Mouse (Mus musculus) stomach, embryonic 16.5 days (tissue): Measurements from ENCODE around the gene Gm11060. TPM values are rescaled to one million over a fixed set of nuclear protein-coding genes. Genes with fewer than 3 reads are reported as not detected.

Experiments used
- ATAC-seq: fragments of 200-750 bp; cut with Nextera tagmentation; 2 replicates; pipeline ENCODE4 v1.8.0; 2017; ENCODE audit warnings: moderate number of reproducible peaks, moderate TSS enrichment; ENCODE audit not compliant: insufficient read depth, low FRiP score
- H3K27ac ChIP-seq: fragments of 300-500 bp; sonication (generic); 2 replicates; pipeline ENCODE4 v1.5.1; 2014; ENCODE audit warnings: low read length
- H3K27me3 ChIP-seq: fragments of 300-500 bp; sonication (generic); 2 replicates; pipeline ENCODE4 v1.6.1; 2014; ENCODE audit warnings: low read length, control low read depth, mixed read lengths; ENCODE audit not compliant: control insufficient read depth, insufficient read depth
- H3K36me3 ChIP-seq: fragments of 300-500 bp; sonication (generic); 2 replicates; pipeline ENCODE4 v1.6.1; 2014; ENCODE audit warnings: low read length; ENCODE audit not compliant: control insufficient read depth, insufficient read depth
- H3K4me1 ChIP-seq: fragments of 300-500 bp; sonication (generic); 2 replicates; pipeline ENCODE4 v1.6.1; 2014; ENCODE audit warnings: low read length, control low read depth, mixed read lengths; ENCODE audit not compliant: control insufficient read depth, insufficient read depth
- H3K4me2 ChIP-seq: fragments of 300-500 bp; sonication (generic); 2 replicates; pipeline ENCODE4 v1.6.1; 2014; ENCODE audit warnings: low read depth, low read length, mixed read lengths
- H3K4me3 ChIP-seq: fragments of 300-500 bp; sonication (generic); replicated peaks from 2 replicates; pipeline ENCODE4 v1.5.1; 2014; ENCODE audit warnings: mild to moderate bottlenecking, low read length
- H3K9ac ChIP-seq: fragments of 300-500 bp; sonication (generic); 2 replicates; pipeline ENCODE4 v1.6.1; 2014; ENCODE audit warnings: low read length
- H3K9me3 ChIP-seq: fragments of 300-500 bp; sonication (generic); replicated peaks from 2 replicates; pipeline ENCODE4 v1.6.1; 2016; ENCODE audit warnings: low read length, control low read depth; ENCODE audit not compliant: control insufficient read depth
- WGBS: fragments of 180-500 bp; shearing (Covaris S2); extraction: QIAGEN DNeasy Blood & Tissue Kit; methylation state at CpG from one replicate; pipeline ENCODE4 v1.1.7; 2014; 5-methylcytosine and 5-hydroxymethylcytosine counted together
- polyA plus RNA-seq: library from polyadenylated mRNA; unstranded; fragments of >200 nt; fragmentation: Nextera tagmentation; extraction: Ambion mirVana; gene quantifications from 2 replicates; pipeline ENCODE4 v1.2.1, GENCODE M21; 2015

The Gm11060 gene
- polyA plus RNA-seq, 1 experiment from 2014 or later: not detected

- Histone ChIP-seq H3K4me1 (no peaks in the 10 kb centered on the region; the same call in 1 of the 2 replicates), H3K9me3 (no peaks in the 10 kb centered on the region), H3K9ac (no peak overlapping the region), H3K27me3 (no peaks in the 10 kb centered on the region; the same call in 1 of the 2 replicates), H3K4me3 (no peak overlapping the region), H3K36me3 (no peaks in the 10 kb centered on the region), H3K27ac (no peak overlapping the region), H3K4me2 (no peak overlapping the region)
- WGBS: 90% methylated on average over 7 of the region's 7 CpGs
- ATAC-seq: no peak
Observed at GRCm38 (mm10) chr2:105077151-105077550, 14.7 kb upstream of the Gm11060 start.

GRCm38 (mm10) chr2:105082256-105082790 lies 9.5 kb upstream of the Gm11060 start:
- Histone ChIP-seq H3K9ac (no peak overlapping the region), H3K36me3 (no peaks in the 10 kb centered on the region), H3K4me2 (no peak overlapping the region), H3K4me3 (no peak overlapping the region), H3K27me3 (no peaks in the 10 kb centered on the region; the same call in 1 of the 2 replicates), H3K27ac (no peak overlapping the region), H3K4me1 (no peaks in the 10 kb centered on the region; the same call in 1 of the 2 replicates), H3K9me3 (no peaks in the 10 kb centered on the region)
- ATAC-seq: no peak
- WGBS: 34% methylated on average over 9 of the region's 9 CpGs

- Histone ChIP-seq H3K4me1 (peaks cover under 1% of the 10 kb centered on the region; the same call in 1 of the 2 replicates), H3K9me3 (no peaks in the 10 kb centered on the region), H3K4me3 (no peak overlapping the region), H3K4me2 (no peak overlapping the region), H3K9ac (no peak overlapping the region), H3K27me3 (no peaks in the 10 kb centered on the region), H3K27ac (no peak overlapping the region), H3K36me3 (no peaks in the 10 kb centered on the region)
- no peak for ATAC-seq
- WGBS: 76% methylated on average over 4 of the region's 4 CpGs
Observed at GRCm38 (mm10) chr2:105084035-105084434, 7.8 kb upstream of the Gm11060 start.

DNA sequence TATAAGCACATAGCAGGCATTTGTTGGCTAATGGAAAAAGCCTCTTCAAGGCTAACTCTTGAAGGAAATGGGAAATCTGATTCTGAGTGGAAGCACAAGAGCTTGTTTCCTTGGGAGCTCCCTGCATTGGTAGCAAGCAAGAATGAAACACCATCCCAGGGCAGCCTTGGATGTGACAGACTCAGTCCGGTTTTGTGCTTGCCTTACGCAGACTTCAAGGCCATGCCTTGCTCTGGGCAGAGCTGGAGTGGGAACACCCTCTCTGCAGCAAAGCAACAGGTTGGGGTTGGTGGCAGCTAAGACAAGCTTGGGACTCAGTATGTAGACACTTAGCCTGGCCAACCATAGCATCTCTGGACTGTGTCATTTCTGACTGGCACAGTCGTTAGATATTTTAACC lies 5.7 kb upstream of the Gm11060 start:
- H3K4me1 ChIP-seq: peaks cover 13% of the 10 kb centered on the region
- no peak overlapping the region for H3K9ac ChIP-seq
- no peaks in the 10 kb centered on the region for H3K36me3 ChIP-seq
- no peak overlapping the region for H3K27ac ChIP-seq
- H3K4me2 ChIP-seq: no peak overlapping the region
- ATAC-seq: no peak
- no peak overlapping the region for H3K4me3 ChIP-seq
- WGBS: 86% methylated on average over 3 of the region's 3 CpGs
- no peaks in the 10 kb centered on the region for H3K9me3 ChIP-seq
- no peaks in the 10 kb centered on the region for H3K27me3 ChIP-seq

DNA sequence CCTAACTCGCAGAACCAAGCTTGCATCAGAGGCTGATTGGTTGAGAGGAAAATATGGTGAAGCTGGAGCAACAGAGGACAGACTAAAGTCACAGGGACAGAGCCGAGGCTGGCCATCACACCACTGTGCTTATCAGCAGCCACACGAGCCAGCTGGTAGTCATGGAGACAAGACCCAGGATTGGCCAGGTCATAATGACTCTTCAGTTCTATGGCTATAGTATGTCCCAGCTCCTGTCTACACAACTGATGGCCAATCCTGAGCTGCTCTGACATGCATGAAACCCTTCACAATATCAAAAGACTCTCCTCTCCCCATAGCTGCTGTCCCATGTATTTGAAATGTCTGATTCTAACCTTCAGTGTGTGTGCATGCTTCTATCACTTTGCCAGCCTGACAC lies 3.8 kb upstream of the Gm11060 start:
- no peak overlapping the region for H3K9ac ChIP-seq
- no peak for ATAC-seq
- H3K27ac ChIP-seq: no peak overlapping the region
- H3K4me2 ChIP-seq: no peak overlapping the region
- no peaks in the 10 kb centered on the region for H3K36me3 ChIP-seq
- H3K4me3 ChIP-seq: no peak overlapping the region
- 80% methylated on average over 3 of the region's 3 CpGs for WGBS
- no peaks in the 10 kb centered on the region for H3K9me3 ChIP-seq
- H3K27me3 ChIP-seq: no peaks in the 10 kb centered on the region
- peaks cover 13% of the 10 kb centered on the region for H3K4me1 ChIP-seq

- no peaks in the 10 kb centered on the region for H3K36me3 ChIP-seq
- no peak overlapping the region for H3K4me3 ChIP-seq
- H3K27ac ChIP-seq: peak overlapping the region; percentile 52; the same call in 1 of the 2 replicates
- no peak overlapping the region for H3K4me2 ChIP-seq
- no peak overlapping the region for H3K9ac ChIP-seq
- no peaks in the 10 kb centered on the region for H3K27me3 ChIP-seq
- H3K4me1 ChIP-seq: peaks cover 13% of the 10 kb centered on the region
- WGBS: 39% methylated on average over 4 of the region's 4 CpGs
- H3K9me3 ChIP-seq: no peaks in the 10 kb centered on the region
- no peak; the same call in 1 of the 2 replicates for ATAC-seq
Observed at GRCm38 (mm10) chr2:105089083-105089482, 2.7 kb upstream of the Gm11060 start.

- H3K4me2 ChIP-seq: no peak overlapping the region
- peak overlapping the region; percentile 52 for H3K27ac ChIP-seq
- peak; percentile 57; the same call in 1 of the 2 replicates for ATAC-seq
- H3K9me3 ChIP-seq: no peaks in the 10 kb centered on the region
- H3K4me1 ChIP-seq: peaks cover 13% of the 10 kb centered on the region
- no peak overlapping the region for H3K9ac ChIP-seq
- H3K4me3 ChIP-seq: no peak overlapping the region
- H3K36me3 ChIP-seq: no peaks in the 10 kb centered on the region
- 21% methylated on average over 7 of the region's 7 CpGs for WGBS
- no peaks in the 10 kb centered on the region for H3K27me3 ChIP-seq
Observed at GRCm38 (mm10) chr2:105089581-105090508, 2.0 kb upstream of the Gm11060 start.

GRCm38 (mm10) chr2:105090991-105091390 lies 827 bp upstream of the Gm11060 start:
- no peak for ATAC-seq
- no peaks in the 10 kb centered on the region for H3K9me3 ChIP-seq
- 56% methylated on average over 5 of the region's 5 CpGs for WGBS
- H3K27ac ChIP-seq: no peak overlapping the region
- H3K9ac ChIP-seq: no peak overlapping the region
- no peak overlapping the region for H3K4me3 ChIP-seq
- H3K27me3 ChIP-seq: no peaks in the 10 kb centered on the region
- no peaks in the 10 kb centered on the region for H3K36me3 ChIP-seq
- peaks cover 13% of the 10 kb centered on the region for H3K4me1 ChIP-seq
- no peak overlapping the region for H3K4me2 ChIP-seq

DNA sequence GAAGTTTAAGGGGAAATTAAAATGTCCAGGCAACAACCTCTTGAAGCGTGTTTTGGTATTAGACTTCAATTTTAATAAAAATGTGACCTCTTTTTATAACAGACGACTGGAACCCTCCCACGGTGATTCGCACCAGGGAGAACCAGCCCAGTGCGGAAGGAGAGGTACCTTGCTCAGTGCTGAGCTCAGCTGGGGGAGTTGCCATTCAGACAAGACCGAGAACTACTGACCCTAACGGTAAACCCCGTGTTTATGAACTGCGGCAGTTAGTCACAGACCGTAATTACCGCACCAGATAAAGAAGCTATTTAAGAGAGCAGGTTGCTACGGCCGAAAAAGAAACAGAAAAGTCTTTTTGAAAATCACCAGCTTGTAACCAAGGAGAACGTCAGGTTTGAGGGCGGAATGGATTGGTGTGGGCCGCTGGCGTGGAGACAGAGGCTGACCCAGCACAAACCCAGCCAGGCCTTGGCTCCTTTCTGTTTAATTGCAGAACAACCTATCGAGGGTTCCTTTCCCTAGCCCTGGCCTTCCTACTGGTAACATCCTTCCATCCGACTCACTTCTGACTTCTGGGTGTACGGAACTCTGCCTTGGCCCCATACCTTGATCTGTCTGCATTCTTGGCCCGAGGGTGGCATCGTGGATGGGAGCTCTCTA lies 5.6 kb downstream of the Gm11060 start:
- H3K27me3 ChIP-seq: no peaks in the 10 kb centered on the region
- H3K9me3 ChIP-seq: no peaks in the 10 kb centered on the region
- no peak overlapping the region for H3K9ac ChIP-seq
- 85% methylated on average over 22 of the region's 22 CpGs for WGBS
- no peaks in the 10 kb centered on the region for H3K36me3 ChIP-seq
- no peak overlapping the region for H3K27ac ChIP-seq
- no peak overlapping the region for H3K4me2 ChIP-seq
- no peaks in the 10 kb centered on the region for H3K4me1 ChIP-seq
- no peak for ATAC-seq
- H3K4me3 ChIP-seq: no peak overlapping the region
